Mouse (Mus musculus) liver, adult 2 months (tissue): ENCODE results near the gene Nf1. TPM values are rescaled to one million over a fixed set of nuclear protein-coding genes. Genes with fewer than 3 reads are reported as not detected.

ENCODE experiments used
- DNase-seq: peaks from one replicate; pipeline ENCODE4 v3.0.0-alpha.2; 2011; ENCODE audit warnings: low read depth, low spot score; ENCODE audit errors: extremely low read depth
- H3K27ac ChIP-seq: fragments of 200-500 bp; replicated peaks from 2 replicates; pipeline ENCODE4 v1.5.1; 2012; ENCODE audit warnings: low read depth, mild to moderate bottlenecking, control low read depth, inconsistent platforms, low read length; ENCODE audit not compliant: insufficient read depth
- H3K27me3 ChIP-seq: fragments of 200-500 bp; 2 replicates; pipeline ENCODE4 v1.6.1; 2012; ENCODE audit warnings: mild to moderate bottlenecking, moderate library complexity, low read length, inconsistent platforms; ENCODE audit not compliant: control insufficient read depth, insufficient read depth
- H3K36me3 ChIP-seq: fragments of 200-500 bp; 2 replicates; pipeline ENCODE4 v1.6.1; 2012; ENCODE audit warnings: low read length, inconsistent platforms; ENCODE audit not compliant: control insufficient read depth, insufficient read depth
- H3K4me1 ChIP-seq: fragments of 200-500 bp; 2 replicates; pipeline ENCODE4 v1.6.1; 2011; ENCODE audit warnings: low read length; ENCODE audit not compliant: control insufficient read depth, insufficient read depth
- H3K4me3 ChIP-seq: fragments of 200-500 bp; 2 replicates; pipeline ENCODE4 v1.5.1; 2011; ENCODE audit warnings: low read depth, mild to moderate bottlenecking, control low read depth, low read length, moderate library complexity; ENCODE audit not compliant: insufficient read depth
- H3K79me2 ChIP-seq: fragments of 200-500 bp; 2 replicates; pipeline ENCODE4 v1.6.1; 2012; ENCODE audit warnings: inconsistent platforms, mild to moderate bottlenecking, low read length, moderate library complexity; ENCODE audit not compliant: control insufficient read depth, insufficient read depth
- H3K9ac ChIP-seq: fragments of 200-500 bp; 2 replicates; pipeline ENCODE4 v1.6.1; 2012; ENCODE audit warnings: low read depth, mild to moderate bottlenecking, control low read depth, inconsistent platforms, low read length
- CTCF ChIP-seq: fragments of 200-500 bp; IDR thresholded peaks from 2 replicates; pipeline ENCODE4 v1.5.1; 2011; ENCODE audit warnings: low read depth, low read length, control low read depth
- POLR2A ChIP-seq: fragments of 200-500 bp; IDR thresholded peaks from 2 replicates; pipeline ENCODE4 v1.6.1; 2011; ENCODE audit warnings: low read length, control low read depth; ENCODE audit not compliant: insufficient read depth; ENCODE audit errors: extremely low read depth
- WGBS: fragments of 180-500 bp; shearing (Covaris S2); methylation state at CpG from one replicate; pipeline ENCODE4 v1.1.7; 2018; 5-methylcytosine and 5-hydroxymethylcytosine counted together
- polyA plus RNA-seq: library from polyadenylated mRNA; depleted of rRNA; stranded (reverse); fragments of >200 nt; gene quantifications from 2 replicates; pipeline ENCODE4 v1.2.3, GENCODE M21; 2012
- total RNA-seq: library from RNA; depleted of rRNA; stranded (reverse); fragments of >200 nt; gene quantifications from 2 replicates; pipeline ENCODE4 v1.2.3, GENCODE M21; 2014

Gene Nf1
- total and polyA plus RNA-seq, 2 experiments = 5.5 to 21.1 TPM

DNA sequence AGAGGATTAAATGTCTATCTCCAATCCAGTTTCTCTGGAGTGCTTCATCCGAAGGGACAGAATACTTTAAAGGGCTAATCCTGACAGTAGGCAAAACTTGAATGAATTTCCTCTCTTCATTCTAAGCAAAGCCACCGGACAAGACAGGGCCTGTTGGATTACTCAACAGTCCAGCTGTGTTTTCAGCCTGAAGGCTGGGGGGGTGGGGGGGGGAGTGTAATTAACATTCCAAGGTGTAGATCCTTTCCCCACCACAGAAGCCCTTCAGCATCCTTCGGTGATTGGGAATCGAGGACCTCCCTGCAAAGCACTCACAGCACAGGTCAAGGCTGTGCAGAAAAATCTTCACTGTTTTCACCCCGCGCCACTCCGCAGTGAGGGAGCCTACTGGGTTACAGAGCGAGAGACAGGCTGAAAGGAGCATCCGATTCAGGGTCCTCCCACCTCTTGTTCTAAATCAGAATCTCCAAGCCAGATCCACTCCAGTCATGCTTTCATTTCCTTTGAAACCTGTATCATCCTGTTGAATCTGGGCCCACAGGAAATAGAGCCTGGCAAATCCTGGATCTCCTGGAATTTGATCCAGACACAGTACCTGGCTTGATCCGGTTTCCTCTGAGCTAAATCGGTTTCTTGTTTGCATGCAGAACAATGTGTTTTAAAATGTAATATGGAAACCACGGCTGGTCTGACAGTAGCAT, 15.4 kb upstream of the Nf1 start:
- no peak overlapping the region for H3K27ac ChIP-seq
- H3K27me3 ChIP-seq = no peaks in the 10 kb centered on the region
- no peaks in the 10 kb centered on the region for H3K79me2 ChIP-seq
- no peak for TF ChIP-seq CTCF
- no peak for TF ChIP-seq POLR2A
- DNase-seq = no peak
- H3K36me3 ChIP-seq = no peaks in the 10 kb centered on the region
- 78% methylated on average over 12 of the region's 12 CpGs for WGBS
- no peak overlapping the region for H3K4me3 ChIP-seq
- no peak overlapping the region for H3K9ac ChIP-seq
- H3K4me1 ChIP-seq = no peaks in the 10 kb centered on the region; the same call in 1 of the 2 replicates

DNA sequence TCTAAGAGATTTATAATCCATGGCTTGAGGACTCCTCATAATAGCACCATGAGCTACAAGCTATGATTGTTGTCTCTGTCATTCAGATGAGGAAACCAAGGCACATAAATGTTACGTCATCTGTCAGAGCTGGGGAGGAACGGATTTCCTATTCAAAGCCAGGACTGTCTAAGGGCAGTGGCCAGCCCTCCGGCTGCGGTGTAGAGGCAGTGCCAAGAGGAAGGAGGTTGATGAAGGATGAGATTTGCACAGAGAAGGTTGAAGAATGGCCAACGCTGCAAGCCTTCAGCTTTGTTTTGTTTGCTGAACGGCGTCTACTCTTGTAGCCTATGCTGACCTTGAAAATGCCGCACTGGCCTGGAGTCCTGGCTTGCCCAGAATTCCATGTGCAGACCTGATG, 13.8 kb upstream of the Nf1 start:
- Histone ChIP-seq H3K4me1 (no peaks in the 10 kb centered on the region), H3K27ac (no peak overlapping the region), H3K27me3 (no peaks in the 10 kb centered on the region), H3K79me2 (no peaks in the 10 kb centered on the region), H3K4me3 (no peak overlapping the region), H3K36me3 (no peaks in the 10 kb centered on the region), H3K9ac (no peak overlapping the region)
- no peak for DNase-seq
- TF ChIP-seq POLR2A (no peak), CTCF (no peak)
- 62% methylated on average over 8 of the region's 8 CpGs for WGBS

DNA sequence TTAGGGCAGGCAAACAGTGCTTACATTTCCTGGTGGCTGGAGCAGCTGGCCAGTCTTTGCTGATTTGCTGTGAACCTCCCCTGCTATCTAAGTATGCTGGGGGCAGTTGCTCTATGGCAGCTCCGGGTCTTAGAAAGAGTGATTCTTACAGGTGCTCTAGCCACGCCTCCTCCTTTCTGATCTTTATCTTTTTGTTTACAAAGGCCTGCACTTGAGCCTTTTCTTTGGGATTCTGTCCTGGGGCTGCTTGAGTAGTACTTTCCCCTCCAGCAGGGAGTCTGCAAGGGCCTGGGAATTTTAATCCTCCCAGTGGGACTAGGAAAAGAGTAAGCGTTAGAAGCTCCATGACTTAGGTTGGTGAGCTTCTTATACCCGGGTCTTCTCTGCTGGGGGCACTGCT, 12.4 kb upstream of the Nf1 start:
- Histone ChIP-seq H3K27me3 (no peaks in the 10 kb centered on the region), H3K9ac (no peak overlapping the region), H3K4me1 (no peaks in the 10 kb centered on the region), H3K27ac (no peak overlapping the region), H3K79me2 (no peaks in the 10 kb centered on the region), H3K4me3 (no peak overlapping the region), H3K36me3 (no peaks in the 10 kb centered on the region)
- TF ChIP-seq CTCF = no peak
- TF ChIP-seq POLR2A = no peak
- WGBS = 63% methylated on average over 4 of the region's 4 CpGs
- no peak for DNase-seq

DNA sequence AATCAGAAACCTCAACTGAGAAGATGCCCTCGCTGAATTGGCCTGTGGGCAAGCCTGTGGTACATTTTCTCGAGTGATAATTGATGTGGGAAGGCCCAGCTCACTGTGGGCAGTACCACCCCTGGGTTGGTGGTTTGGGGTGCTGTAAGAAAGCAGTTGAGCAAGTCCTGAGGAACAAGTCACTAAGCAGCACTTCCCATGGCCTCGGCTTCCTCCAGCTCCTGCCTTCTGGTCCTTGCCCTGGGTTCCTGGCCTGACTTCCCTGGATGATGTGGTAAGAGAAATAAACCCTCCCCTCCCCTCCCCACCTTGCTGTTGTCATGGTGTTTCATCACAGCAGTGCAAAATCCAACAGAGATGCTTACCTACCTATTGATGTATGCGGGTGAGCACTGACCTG, 11.4 kb upstream of the Nf1 start:
- H3K36me3 ChIP-seq = no peaks in the 10 kb centered on the region
- no peaks in the 10 kb centered on the region for H3K27me3 ChIP-seq
- no peaks in the 10 kb centered on the region for H3K4me1 ChIP-seq
- no peak overlapping the region for H3K4me3 ChIP-seq
- H3K79me2 ChIP-seq = no peaks in the 10 kb centered on the region
- no peak overlapping the region for H3K9ac ChIP-seq
- H3K27ac ChIP-seq = no peak overlapping the region
- 79% methylated on average over 4 of the region's 4 CpGs for WGBS
- TF ChIP-seq CTCF = no peak
- TF ChIP-seq POLR2A = no peak
- no peak for DNase-seq

DNA sequence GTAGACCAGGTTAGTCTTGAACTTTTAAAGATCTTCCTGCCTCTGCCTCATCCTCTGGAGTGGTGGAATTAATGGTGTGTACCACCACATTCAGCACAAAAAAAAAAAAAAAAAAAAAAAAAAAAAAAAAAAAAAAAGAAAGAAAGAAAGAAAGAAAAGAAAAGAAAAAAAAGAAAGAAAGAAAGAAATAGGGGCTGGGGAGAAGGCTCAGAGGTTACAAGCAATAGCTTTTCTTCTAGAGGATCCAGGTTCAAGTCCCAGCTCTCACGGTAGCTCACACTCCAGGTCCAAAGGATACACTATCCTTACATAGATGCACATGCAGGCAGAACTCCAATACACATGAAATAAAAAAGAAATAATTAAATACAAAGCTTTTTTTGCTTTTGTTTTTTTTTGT, 9.9 kb upstream of the Nf1 start:
- no peak overlapping the region for H3K4me3 ChIP-seq
- H3K27me3 ChIP-seq = no peaks in the 10 kb centered on the region
- H3K79me2 ChIP-seq = no peaks in the 10 kb centered on the region
- H3K4me1 ChIP-seq = no peaks in the 10 kb centered on the region
- no peak for TF ChIP-seq CTCF
- no peak for TF ChIP-seq POLR2A
- DNase-seq = no peak
- H3K9ac ChIP-seq = no peak overlapping the region
- WGBS = 97% methylated on average over 1 of the region's 1 CpGs
- H3K36me3 ChIP-seq = no peaks in the 10 kb centered on the region
- H3K27ac ChIP-seq = no peak overlapping the region

DNA sequence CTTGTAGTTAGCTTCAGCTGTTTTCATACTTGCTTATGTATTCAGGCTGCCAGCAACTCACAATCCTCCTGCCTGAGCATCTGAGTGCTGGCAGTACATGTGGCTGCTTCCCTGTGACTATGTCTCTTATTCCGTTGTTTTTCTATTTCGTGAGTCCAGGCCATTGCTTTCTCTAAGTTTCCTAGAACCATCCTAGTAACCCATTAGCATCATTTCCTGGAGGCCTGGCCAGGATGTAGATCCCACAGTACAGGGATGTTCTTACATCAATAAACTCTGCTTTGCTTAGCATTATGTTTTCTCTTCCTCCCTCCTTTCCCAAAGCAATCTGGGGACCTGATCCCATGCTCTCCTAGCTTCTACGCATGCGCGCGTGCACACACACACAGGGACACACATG, 4.4 kb upstream of the Nf1 start:
- Histone ChIP-seq H3K27ac (no peak overlapping the region), H3K27me3 (no peaks in the 10 kb centered on the region), H3K4me1 (peaks cover 6% of the 10 kb centered on the region), H3K4me3 (no peak overlapping the region), H3K36me3 (no peaks in the 10 kb centered on the region), H3K79me2 (peaks cover under 1% of the 10 kb centered on the region; the same call in 1 of the 2 replicates), H3K9ac (no peak overlapping the region)
- TF ChIP-seq POLR2A = no peak
- no peak for TF ChIP-seq CTCF
- DNase-seq = no peak
- WGBS = 88% methylated on average over 6 of the region's 6 CpGs
